Mouse (Mus musculus) layer of hippocampus, adult 9-10 months (tissue): ENCODE data around the gene Mup7.
"Not testable (repeated sequence)": the region's sequence is repeated elsewhere in the genome, so short reads cannot be mapped to it uniquely, and the experiment has no call there.

Experiments used
- DNase-seq: peaks from one replicate; pipeline ENCODE4 v3.0.0; 2022; ENCODE audit warnings: low spot score

Gene Mup7

DNA sequence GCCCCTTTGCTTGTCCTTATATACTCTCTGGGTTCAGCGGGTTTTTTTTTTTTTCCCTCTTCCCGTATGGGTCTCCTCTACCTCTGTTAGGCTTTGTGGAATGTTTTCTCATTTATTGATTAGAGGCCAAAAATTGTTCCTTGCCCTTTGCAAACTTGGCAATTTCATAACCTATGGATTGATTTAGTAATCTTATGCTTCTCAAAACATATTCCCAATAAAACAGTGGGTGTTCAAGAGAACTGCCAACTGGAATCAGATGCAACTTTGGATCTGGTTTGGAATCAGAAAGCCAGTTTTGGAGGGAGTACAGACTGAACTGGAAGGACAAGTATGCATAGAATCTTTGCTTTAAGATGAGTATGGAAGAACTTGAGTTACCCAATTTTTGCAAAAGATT lies at the start of gene Mup7:
Mup7 (minus strand) TSS at position 101 of the 400 bp plus-strand sequence.
- not testable (repeated sequence) for DNase-seq

GRCm38 (mm10) chr4:60079865-60080264 lies 9.6 kb upstream of the Mup7 start:
- DNase-seq = not testable (repeated sequence)

- not testable (repeated sequence) for DNase-seq
Measured at GRCm38 (mm10) chr4:60029334-60030111, 40.8 kb downstream of the Mup7 start.

GRCm38 (mm10) chr4:60020141-60020540 lies 50.1 kb downstream of the Mup7 start:
- not testable (repeated sequence) for DNase-seq
